Mouse (Mus musculus): ENCODE results near the gene Ppt2. TPM values are rescaled to one million over a fixed set of nuclear protein-coding genes. Genes with fewer than 3 reads are reported as not detected.
A peak's percentile ranks its signal among the peaks of the same experiment; 100 is the strongest.

Ppt2 gene
- polyA plus RNA-seq, 1 experiment, result 22.0 TPM

- no peaks in the 10 kb centered on the region for H3K27me3 ChIP-seq (ENCODE audit: control insufficient read depth, insufficient read depth, low read length)
- 91% methylated on average over 8 of the region's 8 CpGs for WGBS
- no peak for TF ChIP-seq CTCF (IDR thresholded peaks at IDR 0.05; ENCODE audit: extremely low read depth, insufficient read length, insufficient replicate concordance, low read depth, low read length)
- no peak for TF ChIP-seq POLR2A (IDR thresholded peaks at IDR 0.05; ENCODE audit: low read depth, low read length)
- H3K36me3 ChIP-seq (ENCODE audit: control insufficient read depth, insufficient read depth, low read length), result peaks cover 30% of the 10 kb centered on the region
- no peak overlapping the region for H3K27ac ChIP-seq (ENCODE audit: insufficient read depth, low read depth, low read length)
- H3K4me3 ChIP-seq (ENCODE audit: low read depth, low read length), result no peak overlapping the region
- peaks cover 20% of the 10 kb centered on the region for H3K4me1 ChIP-seq (ENCODE audit: control insufficient read depth, insufficient read depth, insufficient read length, low read length)
Measured at GRCm38 (mm10) chr17:34611050-34611449, 17.3 kb downstream of the Ppt2 start.

- 30% methylated on average over 7 of the region's 7 CpGs for WGBS
- H3K36me3 ChIP-seq (ENCODE audit: control insufficient read depth, insufficient read depth, low read length), result peaks cover 22% of the 10 kb centered on the region
- peaks cover 28% of the 10 kb centered on the region for H3K4me1 ChIP-seq (ENCODE audit: control insufficient read depth, insufficient read depth, insufficient read length, low read length)
- H3K27ac ChIP-seq (ENCODE audit: insufficient read depth, low read depth, low read length), result peak overlapping the region; percentile 14
- TF ChIP-seq POLR2A (IDR thresholded peaks at IDR 0.05; ENCODE audit: low read depth, low read length) (no peak), CTCF (IDR thresholded peaks at IDR 0.05; ENCODE audit: extremely low read depth, insufficient read length, insufficient replicate concordance, low read depth, low read length) (no peak)
- no peaks in the 10 kb centered on the region for H3K27me3 ChIP-seq (ENCODE audit: control insufficient read depth, insufficient read depth, low read length)
- H3K4me3 ChIP-seq (ENCODE audit: low read depth, low read length), result no peak overlapping the region
Measured at GRCm38 (mm10) chr17:34607997-34608396, 20.3 kb downstream of the Ppt2 start.

- TF ChIP-seq POLR2A (IDR thresholded peaks at IDR 0.05; ENCODE audit: low read depth, low read length) (no peak; the same call in 1 of the 2 replicates), CTCF (IDR thresholded peaks at IDR 0.05; ENCODE audit: extremely low read depth, insufficient read length, insufficient replicate concordance, low read depth, low read length) (no peak)
- Histone ChIP-seq H3K27ac (ENCODE audit: insufficient read depth, low read depth, low read length) (peak overlapping the region; percentile 79), H3K27me3 (ENCODE audit: control insufficient read depth, insufficient read depth, low read length) (no peaks in the 10 kb centered on the region), H3K4me3 (ENCODE audit: low read depth, low read length) (peak overlapping the region; percentile 73), H3K4me1 (ENCODE audit: control insufficient read depth, insufficient read depth, insufficient read length, low read length) (peaks cover 31% of the 10 kb centered on the region), H3K36me3 (ENCODE audit: control insufficient read depth, insufficient read depth, low read length) (peaks cover 12% of the 10 kb centered on the region)
- WGBS, result 3% methylated on average over 32 of the region's 32 CpGs
Measured at GRCm38 (mm10) chr17:34606186-34607039, 21.9 kb downstream of the Ppt2 start.

GRCm38 (mm10) chr17:34605609-34606008, 22.7 kb downstream of the Ppt2 start:
- Histone ChIP-seq H3K4me1 (ENCODE audit: control insufficient read depth, insufficient read depth, insufficient read length, low read length) (peaks cover 31% of the 10 kb centered on the region), H3K36me3 (ENCODE audit: control insufficient read depth, insufficient read depth, low read length) (peaks cover 8% of the 10 kb centered on the region), H3K27ac (ENCODE audit: insufficient read depth, low read depth, low read length) (peak overlapping the region; percentile 100), H3K4me3 (ENCODE audit: low read depth, low read length) (peak overlapping the region; percentile 73), H3K27me3 (ENCODE audit: control insufficient read depth, insufficient read depth, low read length) (no peaks in the 10 kb centered on the region)
- under 1% methylated on average over 30 of the region's 30 CpGs for WGBS
- peak; percentile 97 for TF ChIP-seq POLR2A (IDR thresholded peaks at IDR 0.05; ENCODE audit: low read depth, low read length)
- TF ChIP-seq CTCF (IDR thresholded peaks at IDR 0.05; ENCODE audit: extremely low read depth, insufficient read length, insufficient replicate concordance, low read depth, low read length), result no peak

- H3K27me3 ChIP-seq (ENCODE audit: control insufficient read depth, insufficient read depth, low read length), result no peaks in the 10 kb centered on the region
- WGBS, result 4% methylated on average over 24 of the region's 24 CpGs
- TF ChIP-seq POLR2A (IDR thresholded peaks at IDR 0.05; ENCODE audit: low read depth, low read length) (no peak), CTCF (IDR thresholded peaks at IDR 0.05; ENCODE audit: extremely low read depth, insufficient read length, insufficient replicate concordance, low read depth, low read length) (no peak)
Measured at GRCm38 (mm10) chr17:34604511-34605237, 23.6 kb downstream of the Ppt2 start.

GRCm38 (mm10) chr17:34604061-34604508, 24.2 kb downstream of the Ppt2 start, which contains the start of gene Agpat1:
TSS of gene Agpat1 (plus strand) at chr17:34604262.
- WGBS, result under 1% methylated on average over 35 of the region's 35 CpGs

More at GRCm38 (mm10) chr17:34604511-34605237, 23.6 kb downstream of the Ppt2 start:
- H3K36me3 ChIP-seq (ENCODE audit: control insufficient read depth, insufficient read depth, low read length), result peaks cover 11% of the 10 kb centered on the region
- H3K4me3 ChIP-seq (ENCODE audit: low read depth, low read length), result peak overlapping the region; percentile 73
- H3K27ac ChIP-seq (ENCODE audit: insufficient read depth, low read depth, low read length), result peak overlapping the region; percentile 100
- H3K4me1 ChIP-seq (ENCODE audit: control insufficient read depth, insufficient read depth, insufficient read length, low read length), result peaks cover 33% of the 10 kb centered on the region

More at GRCm38 (mm10) chr17:34604061-34604508, 24.2 kb downstream of the Ppt2 start, which contains the start of gene Agpat1:
- H3K36me3 ChIP-seq (ENCODE audit: control insufficient read depth, insufficient read depth, low read length), result peaks cover 11% of the 10 kb centered on the region
- H3K27me3 ChIP-seq (ENCODE audit: control insufficient read depth, insufficient read depth, low read length), result no peaks in the 10 kb centered on the region
- peak within 1 kb of the TSS; percentile 100 for H3K27ac ChIP-seq (ENCODE audit: insufficient read depth, low read depth, low read length)
- peaks cover 33% of the 10 kb centered on the region for H3K4me1 ChIP-seq (ENCODE audit: control insufficient read depth, insufficient read depth, insufficient read length, low read length)
- peak within 1 kb of the TSS; percentile 97 for H3K4me3 ChIP-seq (ENCODE audit: low read depth, low read length)
- TF ChIP-seq CTCF (IDR thresholded peaks at IDR 0.05; ENCODE audit: extremely low read depth, insufficient read length, insufficient replicate concordance, low read depth, low read length), result no peak
- peak; percentile 91 for TF ChIP-seq POLR2A (IDR thresholded peaks at IDR 0.05; ENCODE audit: low read depth, low read length)
